Mouse (Mus musculus) left cerebral cortex, adult 8-10 months (tissue): Measurements from ENCODE around the gene B130006D01Rik. TPM values are rescaled to one million over a fixed set of nuclear protein-coding genes. Genes with fewer than 3 reads are reported as not detected.

Experiments
- DNase-seq, 2 experiments: peaks; one replicate each; pipeline ENCODE4 v3.0.0; 2022; ENCODE audit warnings: low spot score in 2 of 2
- total RNA-seq, 4 experiments: library from RNA; stranded (reverse); gene quantifications; 2 replicates each; pipeline ENCODE4 v1.2.4; 2022

The B130006D01Rik gene
- total RNA-seq = 1 to 10 TPM; 1.2 to 1.4 (median 1.3) TPM

- no peak for DNase-seq
Measured at GRCm38 (mm10) chr11:95723287-95723686, at the start of gene B130006D01Rik. B130006D01Rik (plus strand) TSS chr11:95723587.

- DNase-seq = no peak
Measured at GRCm38 (mm10) chr11:95675498-95675897, 47.9 kb upstream of the B130006D01Rik start.

- peak; percentile 23 to 35 for DNase-seq
Measured at GRCm38 (mm10) chr11:95676307-95676706, 47.1 kb upstream of the B130006D01Rik start.

- DNase-seq = no peak
Measured at GRCm38 (mm10) chr11:95677925-95678701, 45.3 kb upstream of the B130006D01Rik start.

GRCm38 (mm10) chr11:95681995-95682601 lies 41.3 kb upstream of the B130006D01Rik start:
- no peak for DNase-seq

- no peak for DNase-seq
Measured at GRCm38 (mm10) chr11:95682946-95683345, 40.4 kb upstream of the B130006D01Rik start.

GRCm38 (mm10) chr11:95686031-95686430 lies 37.4 kb upstream of the B130006D01Rik start:
- DNase-seq = peak; percentile 57 to 62

- DNase-seq = no peak
Measured at GRCm38 (mm10) chr11:95687084-95687656, 36.2 kb upstream of the B130006D01Rik start.

GRCm38 (mm10) chr11:95688515-95688914 lies 34.9 kb upstream of the B130006D01Rik start:
- no peak for DNase-seq

GRCm38 (mm10) chr11:95688981-95689380 lies 34.4 kb upstream of the B130006D01Rik start:
- DNase-seq = no peak

- DNase-seq = no peak
Measured at GRCm38 (mm10) chr11:95689544-95689943, 33.8 kb upstream of the B130006D01Rik start.

- no peak for DNase-seq
Measured at GRCm38 (mm10) chr11:95698541-95698940, 24.8 kb upstream of the B130006D01Rik start.

GRCm38 (mm10) chr11:95700778-95701739 lies 22.3 kb upstream of the B130006D01Rik start:
- no peak for DNase-seq

GRCm38 (mm10) chr11:95704032-95704969 lies 19.1 kb upstream of the B130006D01Rik start:
- no peak for DNase-seq

GRCm38 (mm10) chr11:95704970-95705330 lies 18.4 kb upstream of the B130006D01Rik start:
- no peak for DNase-seq

- DNase-seq = no peak
Measured at GRCm38 (mm10) chr11:95709534-95710040, 13.8 kb upstream of the B130006D01Rik start.

GRCm38 (mm10) chr11:95710478-95710877 lies 12.9 kb upstream of the B130006D01Rik start:
- no peak for DNase-seq

GRCm38 (mm10) chr11:95712085-95712562 lies 11.3 kb upstream of the B130006D01Rik start:
- DNase-seq = peak in 1 of 2 experiments; percentile 37

- peak; percentile 58 to 77 for DNase-seq
Measured at GRCm38 (mm10) chr11:95712563-95713224, 10.7 kb upstream of the B130006D01Rik start, which contains the start of gene Zfp652. Zfp652 (plus strand) TSS chr11:95712673.
